Mouse (Mus musculus) bone marrow, adult 2 months (tissue): ENCODE measurements around the gene Tent4b. TPM values are rescaled to one million over a fixed set of nuclear protein-coding genes. Genes with fewer than 3 reads are reported as not detected.
A peak's percentile ranks its signal among the peaks of the same experiment; 100 is the strongest.
"Not testable (repeated sequence)": the region's sequence is repeated elsewhere in the genome, so short reads cannot be mapped to it uniquely, and the experiment has no call there.

Source experiments
- H3K27ac ChIP-seq: fragments of 200-500 bp; 2 replicates; pipeline ENCODE4 v1.5.1; 2012; ENCODE audit warnings: low read depth, mild to moderate bottlenecking, control low read depth, inconsistent platforms, low read length; ENCODE audit not compliant: control insufficient read depth, poor library complexity, insufficient read depth
- H3K4me1 ChIP-seq: fragments of 200-500 bp; 2 replicates; pipeline ENCODE4 v1.6.1; 2011; ENCODE audit warnings: low read length; ENCODE audit not compliant: control insufficient read depth, insufficient read depth
- H3K4me3 ChIP-seq: fragments of 200-500 bp; replicated peaks from 2 replicates; pipeline ENCODE3; 2011; ENCODE audit warnings: mild to moderate bottlenecking, low read depth, low read length, control low read depth; ENCODE audit not compliant: control insufficient read depth
- CTCF ChIP-seq: fragments of 200-500 bp; IDR thresholded peaks from 2 replicates; pipeline ENCODE4 v1.5.1; 2011; ENCODE audit warnings: low read length, control low read depth; ENCODE audit not compliant: control insufficient read depth, insufficient read depth
- POLR2A ChIP-seq: fragments of 200-500 bp; IDR thresholded peaks from 2 replicates; pipeline ENCODE4 v1.6.1; 2011; ENCODE audit warnings: low read depth, mild to moderate bottlenecking, control low read depth, low read length, borderline replicate concordance; ENCODE audit not compliant: control insufficient read depth
- WGBS: fragments of 180-500 bp; shearing (Covaris S2); methylation state at CpG from one replicate; pipeline ENCODE4 v1.1.7; 2018; 5-methylcytosine and 5-hydroxymethylcytosine counted together
- polyA plus RNA-seq: library from polyadenylated mRNA; stranded (reverse); fragments of >200 nt; gene quantifications from 2 replicates; pipeline ENCODE4 v1.2.4, GENCODE M21; 2011; ENCODE audit warnings: low replicate concordance; ENCODE audit not compliant: missing spikeins, insufficient read depth, insufficient read length

Tent4b gene
- polyA plus RNA-seq, 1 experiment: 15.1 TPM

DNA sequence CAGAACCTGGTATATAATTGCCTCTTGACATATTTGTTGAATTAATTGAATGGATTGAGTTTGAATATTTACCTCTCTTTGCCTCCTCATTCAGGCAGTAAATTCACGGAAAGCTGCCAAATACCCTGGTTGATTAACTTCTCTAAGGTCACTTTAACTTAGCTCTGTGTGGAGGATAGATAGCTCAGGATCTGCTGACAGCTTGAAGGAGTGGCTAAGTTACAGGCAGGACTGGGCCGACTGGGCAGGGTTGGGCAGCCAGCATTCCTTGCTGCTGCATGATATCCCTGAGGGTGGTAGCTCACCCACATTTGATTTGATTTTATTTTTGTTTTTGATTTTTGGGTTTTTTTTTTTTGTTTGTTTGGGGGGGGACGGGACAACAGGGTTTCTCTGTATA, 1.7 kb upstream of the Tent4b start:
- TF ChIP-seq CTCF (no peak), POLR2A (no peak)
- H3K4me1 ChIP-seq: peaks cover 3% of the 10 kb centered on the region
- H3K27ac ChIP-seq: no peak overlapping the region
- 69% methylated on average over 3 of the region's 3 CpGs for WGBS
- no peak overlapping the region for H3K4me3 ChIP-seq

DNA sequence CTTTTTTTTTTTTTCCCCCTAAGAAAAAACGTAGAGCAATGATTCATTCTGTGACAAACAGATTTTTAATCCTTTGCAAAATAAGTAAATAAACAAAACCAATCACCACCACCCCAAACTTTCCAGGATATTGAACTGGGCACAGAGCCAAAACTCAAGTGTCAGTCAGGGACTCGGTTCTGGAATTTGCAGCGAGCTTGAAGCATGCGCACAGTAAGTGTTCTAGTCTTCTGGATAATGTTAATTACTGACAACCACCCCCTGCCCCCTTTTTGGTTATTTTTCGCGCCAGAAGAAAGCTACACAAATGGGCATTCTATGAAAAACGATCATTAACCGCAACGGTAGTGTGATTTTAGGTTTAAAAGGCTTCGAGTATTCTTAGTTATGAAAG, 465 bp upstream of the Tent4b start:
- Histone ChIP-seq H3K4me1 (peaks cover 3% of the 10 kb centered on the region), H3K4me3 (peak overlapping the region; percentile 95), H3K27ac (peak overlapping the region; percentile 100)
- 1% methylated on average over 10 of the region's 10 CpGs for WGBS
- TF ChIP-seq CTCF: no peak
- TF ChIP-seq POLR2A: no peak

DNA sequence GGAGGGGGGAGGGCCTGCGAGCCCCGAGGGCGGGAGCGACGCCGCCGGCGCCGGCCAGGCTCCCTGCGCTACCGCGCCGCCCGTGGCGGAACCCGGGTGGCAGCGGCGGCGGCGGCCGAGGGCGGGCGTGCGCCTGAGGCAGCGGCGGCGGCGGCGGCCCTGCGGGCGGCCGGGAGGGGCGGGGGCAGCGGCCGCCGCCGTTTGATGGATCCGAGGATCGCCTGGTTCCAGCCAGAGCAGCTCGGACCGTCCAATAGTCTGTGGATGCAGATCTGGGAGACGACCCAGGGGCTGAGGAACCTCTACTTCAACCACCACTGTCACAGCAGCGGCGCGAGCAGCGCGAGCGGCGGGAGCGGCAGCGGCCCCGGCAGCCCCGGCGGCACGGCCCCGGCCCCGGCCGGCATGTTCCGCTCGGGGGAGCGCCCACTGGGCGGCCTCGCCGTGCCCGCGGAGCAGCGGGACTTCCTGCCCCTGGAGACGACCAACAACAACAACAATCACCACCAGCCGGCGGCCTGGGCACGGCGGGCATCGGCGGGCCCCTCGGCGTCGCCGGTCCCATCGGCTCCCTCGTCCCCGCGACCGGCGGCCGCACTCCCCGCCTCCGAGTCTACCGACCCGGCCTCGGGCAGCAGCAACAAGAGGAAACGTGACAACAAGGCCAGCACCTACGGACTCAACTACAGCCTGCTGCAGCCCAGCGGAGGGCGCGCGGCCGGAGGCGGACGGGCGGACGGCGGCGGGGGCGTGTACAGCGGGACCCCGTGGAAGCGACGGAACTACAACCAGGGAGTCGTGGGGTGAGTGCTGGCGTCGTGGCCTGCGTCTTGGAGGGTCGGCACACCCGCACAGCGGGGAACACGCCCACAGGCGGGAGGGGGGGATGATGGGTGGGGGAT, 938 bp downstream of the Tent4b start:
- peak overlapping the region; percentile 91 for H3K4me3 ChIP-seq
- H3K4me1 ChIP-seq: peaks cover 3% of the 10 kb centered on the region
- 3% methylated on average over 115 of the region's 117 CpGs for WGBS
- peak overlapping the region; percentile 100 for H3K27ac ChIP-seq
- TF ChIP-seq CTCF (no peak), POLR2A (no peak)

DNA sequence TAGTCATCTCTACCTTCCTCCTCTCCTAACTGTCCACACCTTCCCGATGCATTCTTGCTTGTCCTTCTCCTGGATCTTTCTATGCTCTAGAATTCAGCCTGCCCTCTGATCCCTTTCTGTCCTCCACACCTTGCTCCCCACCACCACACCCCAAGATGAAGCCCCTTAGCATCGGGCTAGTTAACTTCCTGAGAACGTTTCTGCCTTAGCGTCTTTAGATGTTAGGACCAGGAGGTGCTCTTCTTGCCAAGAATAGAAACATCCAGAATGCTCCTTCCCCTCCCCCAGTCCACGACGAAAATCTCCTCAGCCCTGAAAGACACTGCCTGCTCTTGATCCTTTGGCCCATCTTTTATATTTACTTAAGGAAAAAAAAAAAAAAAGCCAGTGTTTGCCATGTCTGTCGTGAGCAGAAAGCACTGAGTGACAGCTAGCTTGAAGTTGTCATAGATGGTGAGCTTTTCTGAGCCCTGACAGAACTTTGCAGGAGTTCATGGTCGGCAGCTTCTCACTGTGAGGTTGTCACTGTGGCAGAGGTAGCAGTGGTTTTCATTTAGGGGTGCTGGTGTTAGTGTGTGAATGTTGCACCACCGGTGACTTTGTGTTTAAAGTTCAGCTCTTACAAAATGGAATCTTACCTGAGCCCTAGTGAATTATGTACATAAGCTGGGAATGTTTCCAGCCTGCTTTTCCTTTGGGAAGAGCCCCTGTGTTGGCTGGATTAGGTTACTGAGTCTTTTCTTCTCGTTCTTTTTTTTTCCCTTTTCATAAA, 1.9 kb downstream of the Tent4b start:
- Histone ChIP-seq H3K27ac (no peak overlapping the region), H3K4me1 (peaks cover 3% of the 10 kb centered on the region), H3K4me3 (peak overlapping the region; percentile 91)
- 18% methylated on average over 10 of the region's 10 CpGs for WGBS
- TF ChIP-seq POLR2A (no peak), CTCF (no peak)

DNA sequence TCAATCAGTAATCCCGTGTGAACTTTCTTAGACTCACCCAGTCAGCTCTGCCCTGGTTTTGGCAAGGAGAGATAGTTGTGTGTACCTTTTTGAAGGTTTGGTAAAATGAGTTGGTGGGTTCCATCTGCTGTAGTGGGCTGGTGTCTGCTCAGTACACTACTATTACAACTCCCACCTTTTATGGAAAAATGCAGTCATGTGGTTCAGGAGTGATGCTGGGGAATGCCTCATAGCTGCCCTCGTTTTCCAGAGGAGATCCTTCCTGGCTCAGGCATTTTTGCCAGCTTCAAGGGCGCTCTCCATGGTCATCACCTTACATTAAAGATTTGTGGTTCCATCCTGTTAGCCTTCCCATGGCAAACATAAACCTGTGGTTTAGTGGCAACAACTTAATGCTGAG, 2.6 kb downstream of the Tent4b start:
- no peak for TF ChIP-seq POLR2A
- TF ChIP-seq CTCF: no peak
- Histone ChIP-seq H3K27ac (no peak overlapping the region), H3K4me3 (no peak overlapping the region), H3K4me1 (peaks cover 3% of the 10 kb centered on the region)
- 72% methylated on average over 3 of the region's 3 CpGs for WGBS

DNA sequence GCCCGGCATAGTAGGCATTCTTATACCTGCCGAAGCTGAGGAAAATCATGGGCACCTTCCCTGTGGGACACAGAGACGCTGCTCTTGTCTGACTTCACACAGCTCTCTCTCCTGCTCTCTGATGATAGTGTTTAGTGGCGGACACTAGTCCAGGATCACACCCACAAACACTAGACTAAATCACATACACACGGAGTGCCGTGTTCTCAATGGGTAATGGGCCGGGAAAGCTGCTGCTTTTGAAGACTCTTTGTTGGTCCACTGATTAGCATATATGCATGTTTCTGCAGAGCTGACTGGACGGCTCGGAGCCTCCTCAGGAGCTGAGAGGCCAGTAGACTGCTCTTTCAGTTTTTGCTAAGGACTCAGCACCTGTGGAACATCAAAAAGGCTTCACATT, 7.0 kb downstream of the Tent4b start:
- no peak for TF ChIP-seq POLR2A
- no peak for TF ChIP-seq CTCF
- H3K27ac ChIP-seq: no peak overlapping the region
- WGBS: 88% methylated on average over 9 of the region's 9 CpGs
- no peaks in the 10 kb centered on the region; the same call in 1 of the 2 replicates for H3K4me1 ChIP-seq
- H3K4me3 ChIP-seq: no peak overlapping the region

DNA sequence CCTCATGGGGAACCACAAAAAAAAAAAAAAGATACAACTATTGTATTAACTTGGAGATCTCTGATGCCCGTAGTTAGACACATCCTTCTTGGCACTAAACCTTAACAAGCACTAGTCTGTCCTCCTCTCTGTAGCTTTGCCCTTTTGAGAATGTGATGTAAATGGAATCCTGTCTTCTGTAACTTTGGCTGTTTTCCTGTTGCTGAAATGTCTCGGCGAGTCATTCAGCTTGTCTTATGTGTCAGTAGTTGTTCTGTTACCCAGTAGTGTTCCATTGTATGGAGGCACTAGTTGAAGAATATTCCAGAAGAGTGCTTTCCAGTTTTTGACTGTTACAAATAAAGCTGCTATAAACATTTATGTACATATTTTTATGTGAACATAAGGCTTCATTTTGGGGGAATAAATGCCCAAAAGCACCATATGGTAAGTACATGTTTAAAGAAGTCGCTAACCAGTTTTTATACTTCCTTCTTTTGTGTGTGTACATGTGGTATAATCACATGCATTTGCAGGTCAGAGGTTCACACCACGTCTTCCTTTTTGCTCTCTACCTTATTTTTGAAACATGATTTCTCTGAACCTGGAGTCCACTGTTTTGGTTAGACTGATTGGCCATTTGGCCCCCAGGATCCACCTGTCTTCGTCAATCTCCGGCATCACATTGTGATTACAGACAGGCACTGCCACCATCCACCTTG, 8.3 kb downstream of the Tent4b start:
- WGBS: 47% methylated on average over 7 of the region's 7 CpGs
- TF ChIP-seq CTCF (no peak), POLR2A (no peak)
- no peaks in the 10 kb centered on the region; the same call in 1 of the 2 replicates for H3K4me1 ChIP-seq
- no peak overlapping the region for H3K27ac ChIP-seq
- H3K4me3 ChIP-seq: no peak overlapping the region

DNA sequence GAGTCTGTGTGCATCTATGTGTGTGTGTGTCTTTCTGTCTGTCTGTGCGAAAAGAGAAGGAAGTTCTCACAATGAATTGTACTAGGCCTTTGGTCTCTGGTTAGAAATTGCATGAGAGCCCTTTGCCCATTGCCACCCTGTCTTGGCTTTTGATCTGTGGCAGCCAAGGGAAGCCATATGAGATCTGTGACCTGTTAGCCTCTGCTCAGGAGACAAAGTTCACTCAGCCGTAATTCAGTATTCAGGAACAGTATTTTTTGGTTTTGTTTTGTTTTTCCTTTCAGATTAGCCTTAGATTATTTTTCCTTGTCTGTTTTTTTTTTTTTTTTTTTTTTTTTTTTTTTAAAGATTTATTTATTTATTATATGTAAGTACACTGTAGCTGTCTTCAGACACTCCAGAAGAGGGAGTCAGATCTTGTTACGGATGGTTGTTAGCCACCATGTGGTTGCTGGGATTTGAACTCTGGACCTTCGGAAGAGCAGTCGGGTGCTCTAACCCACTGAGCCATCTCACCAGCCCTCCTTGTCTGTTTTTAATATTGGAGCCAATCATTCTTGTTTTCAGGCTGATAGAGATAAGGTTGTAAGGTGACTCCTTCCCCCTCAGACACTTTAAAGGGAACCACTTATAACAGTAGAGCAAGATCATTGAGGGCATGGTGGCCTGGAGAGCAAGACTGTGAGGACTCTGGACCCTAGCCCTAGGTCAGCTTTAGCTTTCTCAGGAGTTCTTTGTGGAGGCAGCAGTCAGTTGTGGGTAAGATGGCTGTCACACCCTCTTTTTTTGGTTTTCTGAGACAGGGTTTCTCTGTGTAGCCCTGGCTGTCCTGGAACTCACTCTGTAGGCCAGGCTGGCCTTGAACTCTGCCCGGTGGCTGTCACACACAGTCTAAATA, 11.2 kb downstream of the Tent4b start:
- WGBS: 82% methylated on average over 6 of the region's 6 CpGs
- not testable (repeated sequence) for H3K27ac ChIP-seq, H3K4me1 ChIP-seq, H3K4me3 ChIP-seq
